Mouse (Mus musculus): Measurements from ENCODE around the gene Rab40c. TPM values are rescaled to one million over a fixed set of nuclear protein-coding genes. Genes with fewer than 3 reads are reported as not detected.

Rab40c gene
- polyA plus RNA-seq, 1 experiment from 2014 or later = 15.8 TPM

DNA sequence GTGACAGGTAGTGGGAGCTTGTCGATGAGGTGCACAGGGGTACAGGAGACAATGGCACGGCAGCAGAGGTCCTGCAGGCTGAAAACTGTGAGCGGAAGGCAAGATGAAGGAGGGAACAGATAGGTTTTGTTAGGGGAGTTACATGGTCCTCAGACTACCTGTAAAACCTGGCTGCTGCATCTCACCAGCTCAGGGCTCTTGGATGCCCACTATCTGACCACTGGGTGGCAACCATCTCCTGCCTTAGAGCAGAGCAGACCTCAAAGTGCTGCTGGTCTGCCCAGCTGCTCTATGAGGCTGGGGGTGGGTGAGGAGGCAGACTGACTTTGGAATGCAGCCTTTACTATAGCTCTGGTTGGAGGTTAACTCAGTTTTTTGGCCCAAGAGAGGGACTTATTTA is 35.7 kb downstream of the Rab40c start:
- H3K27me3 ChIP-seq (replicated peaks; ENCODE audit: control insufficient read depth, insufficient read depth, low read length) = no peaks in the 10 kb centered on the region
- no peak overlapping the region for H3K4me2 ChIP-seq (replicated peaks; ENCODE audit: low read depth)
- peaks cover 43% of the 10 kb centered on the region for H3K36me3 ChIP-seq (ENCODE audit: control insufficient read depth, insufficient read depth)
- no peaks in the 10 kb centered on the region for H3K9me3 ChIP-seq (ENCODE audit: control insufficient read depth)
- peak; percentile 41; the same call in 1 of the 2 replicates for TF ChIP-seq CTCF (IDR thresholded peaks at IDR 0.05; ENCODE audit: low read depth)
- no peak overlapping the region for H3K9ac ChIP-seq (ENCODE audit: low read depth, low read length)
- ATAC-seq = no peak
- H3K4me1 ChIP-seq (replicated peaks; ENCODE audit: control insufficient read depth, insufficient read depth, low read length) = no peaks in the 10 kb centered on the region
- H3K27ac ChIP-seq (ENCODE audit: low read depth, low read length) = no peak overlapping the region
- no peak overlapping the region for H3K4me3 ChIP-seq (ENCODE audit: low read depth, low read length)
- WGBS = 90% methylated on average over 3 of the region's 3 CpGs

DNA sequence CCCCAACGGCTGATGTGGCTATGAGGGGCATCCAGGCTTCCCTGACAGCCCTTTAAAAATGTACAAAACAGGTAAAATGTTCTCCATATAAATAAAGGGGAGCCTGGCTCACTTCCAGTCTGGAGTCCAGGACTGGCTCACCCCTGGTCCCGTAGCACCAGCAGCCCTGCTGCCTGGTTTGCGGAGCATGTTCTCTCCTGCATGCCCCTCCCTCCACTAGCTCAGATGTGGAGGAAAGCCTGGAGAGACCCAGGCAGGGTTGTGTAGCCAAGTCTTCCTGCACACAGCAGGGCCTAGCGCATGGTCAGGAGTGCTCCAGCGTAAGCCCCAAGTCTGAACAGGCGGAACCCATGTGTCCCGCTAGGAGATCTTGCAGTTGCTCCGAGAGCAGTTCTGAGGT is 36.3 kb downstream of the Rab40c start:
- no peaks in the 10 kb centered on the region for H3K27me3 ChIP-seq (replicated peaks; ENCODE audit: control insufficient read depth, insufficient read depth, low read length)
- H3K4me1 ChIP-seq (replicated peaks; ENCODE audit: control insufficient read depth, insufficient read depth, low read length) = no peaks in the 10 kb centered on the region
- H3K9ac ChIP-seq (ENCODE audit: low read depth, low read length) = no peak overlapping the region
- no peak for TF ChIP-seq CTCF (IDR thresholded peaks at IDR 0.05; ENCODE audit: low read depth)
- H3K36me3 ChIP-seq (ENCODE audit: control insufficient read depth, insufficient read depth) = peaks cover 40% of the 10 kb centered on the region
- 85% methylated on average over 8 of the region's 8 CpGs for WGBS
- no peak for ATAC-seq
- H3K4me3 ChIP-seq (ENCODE audit: low read depth, low read length) = no peak overlapping the region
- no peaks in the 10 kb centered on the region for H3K9me3 ChIP-seq (ENCODE audit: control insufficient read depth)
- no peak overlapping the region for H3K27ac ChIP-seq (ENCODE audit: low read depth, low read length)
- H3K4me2 ChIP-seq (replicated peaks; ENCODE audit: low read depth) = no peak overlapping the region

DNA sequence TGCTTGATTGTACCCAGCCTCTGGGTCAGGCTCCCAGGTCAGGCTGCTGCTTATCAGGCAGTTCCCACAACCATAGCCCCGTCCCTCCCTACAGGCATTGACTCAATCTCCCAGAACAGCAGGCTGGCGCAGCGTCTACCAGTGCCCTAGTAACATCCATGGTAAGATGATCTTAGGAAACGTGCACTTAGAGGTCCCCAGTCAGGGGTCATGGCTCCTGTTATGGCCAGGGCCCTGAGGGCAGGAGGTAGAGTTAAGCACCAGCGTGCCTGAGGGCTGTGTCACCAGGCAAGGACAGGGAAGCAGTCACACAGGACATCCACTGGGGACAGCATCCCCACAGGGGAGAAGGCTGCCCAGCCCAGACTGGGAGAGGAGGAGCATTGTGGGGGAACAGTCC is 37.2 kb downstream of the Rab40c start:
- H3K27ac ChIP-seq (ENCODE audit: low read depth, low read length) = no peak overlapping the region
- H3K4me2 ChIP-seq (replicated peaks; ENCODE audit: low read depth) = no peak overlapping the region
- no peak overlapping the region for H3K9ac ChIP-seq (ENCODE audit: low read depth, low read length)
- no peaks in the 10 kb centered on the region for H3K4me1 ChIP-seq (replicated peaks; ENCODE audit: control insufficient read depth, insufficient read depth, low read length)
- 59% methylated on average over 5 of the region's 5 CpGs for WGBS
- peaks cover 39% of the 10 kb centered on the region for H3K36me3 ChIP-seq (ENCODE audit: control insufficient read depth, insufficient read depth)
- peak; percentile 33 for TF ChIP-seq CTCF (IDR thresholded peaks at IDR 0.05; ENCODE audit: low read depth)
- no peak overlapping the region for H3K4me3 ChIP-seq (ENCODE audit: low read depth, low read length)
- no peak for ATAC-seq
- no peaks in the 10 kb centered on the region for H3K27me3 ChIP-seq (replicated peaks; ENCODE audit: control insufficient read depth, insufficient read depth, low read length)
- no peaks in the 10 kb centered on the region for H3K9me3 ChIP-seq (ENCODE audit: control insufficient read depth)

DNA sequence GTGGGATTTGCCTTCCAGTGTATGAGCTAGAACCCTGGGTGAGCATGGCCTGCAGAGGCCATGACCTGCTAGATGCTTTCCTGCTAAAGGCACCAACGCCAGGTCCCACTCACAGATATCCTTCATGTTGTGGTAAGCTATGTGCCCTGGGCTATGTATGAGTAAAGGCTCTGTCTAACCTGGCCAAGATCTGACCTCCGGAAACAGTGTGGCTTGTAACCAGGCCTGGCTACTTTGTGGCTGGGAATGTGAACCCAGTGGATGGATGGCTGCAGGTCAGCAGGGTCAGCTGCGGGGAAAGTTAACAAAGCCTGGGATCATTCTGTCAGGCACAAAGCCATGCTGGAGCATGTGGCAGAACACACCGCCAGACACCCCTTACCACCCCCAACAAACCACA is 37.8 kb downstream of the Rab40c start:
- Histone ChIP-seq H3K9me3 (ENCODE audit: control insufficient read depth) (no peaks in the 10 kb centered on the region), H3K27me3 (replicated peaks; ENCODE audit: control insufficient read depth, insufficient read depth, low read length) (no peaks in the 10 kb centered on the region), H3K27ac (ENCODE audit: low read depth, low read length) (no peak overlapping the region), H3K36me3 (ENCODE audit: control insufficient read depth, insufficient read depth) (peaks cover 39% of the 10 kb centered on the region), H3K4me3 (ENCODE audit: low read depth, low read length) (no peak overlapping the region), H3K4me2 (replicated peaks; ENCODE audit: low read depth) (no peak overlapping the region), H3K4me1 (replicated peaks; ENCODE audit: control insufficient read depth, insufficient read depth, low read length) (peaks cover 3% of the 10 kb centered on the region; the same call in 1 of the 2 replicates), H3K9ac (ENCODE audit: low read depth, low read length) (no peak overlapping the region)
- no peak for TF ChIP-seq CTCF (IDR thresholded peaks at IDR 0.05; ENCODE audit: low read depth)
- ATAC-seq = no peak
- 58% methylated on average over 4 of the region's 4 CpGs for whole genome bisulfite sequencing

DNA sequence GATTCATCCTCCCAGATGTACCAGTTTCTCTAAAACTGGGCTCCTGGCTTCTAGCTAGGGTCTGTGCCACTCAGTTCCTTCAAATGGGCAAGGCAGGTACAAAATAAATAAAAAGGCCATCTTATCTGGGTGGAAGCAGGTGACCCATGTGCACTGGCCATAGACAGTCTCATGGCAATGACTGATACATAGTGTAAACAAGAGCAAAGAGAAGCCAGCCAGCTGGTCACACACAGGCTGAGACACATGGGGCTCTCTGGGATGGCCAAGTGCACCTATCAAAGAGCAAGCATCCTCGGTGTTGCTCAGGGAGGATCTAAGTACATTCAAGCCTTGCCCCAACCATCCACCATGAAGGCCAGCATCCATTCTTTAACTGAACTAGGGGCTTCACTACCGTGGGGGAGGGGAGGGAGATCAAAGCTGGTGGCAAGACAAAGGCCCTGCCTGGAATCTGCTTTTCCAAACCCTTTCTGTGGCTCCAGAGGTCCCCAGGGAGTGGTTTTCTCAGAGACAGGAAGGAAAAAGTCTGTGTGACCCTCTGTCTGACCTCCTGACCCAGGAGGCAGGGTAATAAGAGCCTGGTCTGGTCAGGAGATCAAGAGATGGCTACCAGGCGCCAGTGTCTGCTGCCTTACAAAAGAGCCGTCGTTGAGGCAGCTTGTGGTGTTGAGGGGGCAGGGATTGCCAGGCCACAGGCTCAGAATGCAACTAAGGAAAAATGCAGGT is 38.5 kb downstream of the Rab40c start:
- peaks cover 39% of the 10 kb centered on the region for H3K36me3 ChIP-seq (ENCODE audit: control insufficient read depth, insufficient read depth)

DNA sequence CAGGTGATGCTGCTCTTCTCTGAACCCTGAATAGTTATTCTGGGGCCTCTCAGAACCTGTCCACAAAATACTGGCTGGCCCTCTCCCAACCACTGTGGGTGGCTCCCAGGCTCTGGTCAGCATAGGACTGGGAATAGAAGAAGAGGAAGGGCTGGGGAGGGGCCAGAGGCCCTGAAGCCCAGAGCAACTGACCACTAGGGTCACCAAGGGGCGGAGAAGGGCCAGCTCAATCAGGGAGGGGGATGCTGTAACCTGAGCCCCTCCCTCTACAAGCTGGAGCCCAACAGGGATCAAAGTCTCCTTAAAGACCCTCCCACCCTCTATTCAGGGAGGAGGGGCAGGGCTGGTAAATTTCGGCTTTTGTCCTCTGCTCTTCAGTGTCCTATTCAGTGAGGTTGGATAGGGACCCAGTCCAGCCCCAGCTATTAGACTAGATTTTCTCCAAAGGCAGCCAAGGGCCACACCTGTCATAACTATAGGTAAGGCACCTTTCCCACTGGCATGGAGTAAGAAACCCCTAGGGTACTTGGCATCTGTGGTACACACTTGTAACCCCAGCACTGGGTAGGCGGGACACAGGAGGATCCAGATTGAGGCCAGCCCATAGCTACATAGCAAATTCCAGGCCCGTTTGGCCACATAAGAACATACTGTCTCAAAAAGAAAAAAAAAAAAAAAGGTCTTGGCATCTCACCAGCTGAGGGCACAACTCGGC is 39.2 kb downstream of the Rab40c start, which contains the start of gene Wfikkn1:
Gene Wfikkn1, minus strand, starts transcription at position 663 of the 715 bp plus-strand sequence.
- Histone ChIP-seq H3K36me3 (ENCODE audit: control insufficient read depth, insufficient read depth) (peaks cover 39% of the 10 kb centered on the region), H3K4me1 (replicated peaks; ENCODE audit: control insufficient read depth, insufficient read depth, low read length) (peaks cover 6% of the 10 kb centered on the region; the same call in 1 of the 2 replicates), H3K27ac (ENCODE audit: low read depth, low read length) (no peak within 1 kb of the TSS), H3K27me3 (replicated peaks; ENCODE audit: control insufficient read depth, insufficient read depth, low read length) (no peaks in the 10 kb centered on the region), H3K9me3 (ENCODE audit: control insufficient read depth) (no peaks in the 10 kb centered on the region), H3K4me2 (replicated peaks; ENCODE audit: low read depth) (no peak within 1 kb of the TSS), H3K9ac (ENCODE audit: low read depth, low read length) (no peak within 1 kb of the TSS), H3K4me3 (ENCODE audit: low read depth, low read length) (no peak within 1 kb of the TSS)
- TF ChIP-seq CTCF (IDR thresholded peaks at IDR 0.05; ENCODE audit: low read depth) = no peak
- 50% methylated on average over 5 of the region's 5 CpGs for WGBS
- no peak for ATAC-seq

More for the DNA sequence above, 38.5 kb downstream of the Rab40c start:
- Histone ChIP-seq H3K4me1 (replicated peaks; ENCODE audit: control insufficient read depth, insufficient read depth, low read length) (peaks cover 3% of the 10 kb centered on the region; the same call in 1 of the 2 replicates), H3K4me2 (replicated peaks; ENCODE audit: low read depth) (no peak overlapping the region), H3K9me3 (ENCODE audit: control insufficient read depth) (no peaks in the 10 kb centered on the region), H3K27me3 (replicated peaks; ENCODE audit: control insufficient read depth, insufficient read depth, low read length) (no peaks in the 10 kb centered on the region), H3K4me3 (ENCODE audit: low read depth, low read length) (no peak overlapping the region), H3K27ac (ENCODE audit: low read depth, low read length) (no peak overlapping the region), H3K9ac (ENCODE audit: low read depth, low read length) (no peak overlapping the region)
- ATAC-seq = no peak
- TF ChIP-seq CTCF (IDR thresholded peaks at IDR 0.05; ENCODE audit: low read depth) = no peak
- 28% methylated on average over 5 of the region's 5 CpGs for WGBS
